Mouse (Mus musculus) stomach, embryonic 14.5 days (tissue): Measurements from ENCODE around the gene Acsl3. TPM values are rescaled to one million over a fixed set of nuclear protein-coding genes. Genes with fewer than 3 reads are reported as not detected.

ENCODE experiments used
- ATAC-seq: fragments of 200-750 bp; cut with Nextera tagmentation; 2 replicates; pipeline ENCODE4 v1.8.0; 2017; ENCODE audit warnings: low read depth, moderate TSS enrichment; ENCODE audit not compliant: insufficient number of reproducible peaks, insufficient read depth, low FRiP score
- H3K27ac ChIP-seq: fragments of 300-500 bp; sonication (generic); 2 replicates; pipeline ENCODE4 v1.5.1; 2014; ENCODE audit warnings: mild to moderate bottlenecking, low read length, moderate library complexity, mixed read lengths
- H3K27me3 ChIP-seq: fragments of 300-500 bp; sonication (generic); 2 replicates; pipeline ENCODE4 v1.6.1; 2014; ENCODE audit warnings: low read length, control low read depth, mixed read lengths; ENCODE audit not compliant: control insufficient read depth, insufficient read depth
- H3K36me3 ChIP-seq: fragments of 300-500 bp; sonication (generic); 2 replicates; pipeline ENCODE4 v1.6.1; 2014; ENCODE audit warnings: mild to moderate bottlenecking, control low read depth, low read length, moderate library complexity, mixed read lengths; ENCODE audit not compliant: control insufficient read depth, insufficient read depth
- H3K4me1 ChIP-seq: fragments of 300-500 bp; sonication (generic); 2 replicates; pipeline ENCODE4 v1.6.1; 2014; ENCODE audit warnings: low read length, control low read depth, mixed read lengths; ENCODE audit not compliant: control insufficient read depth, insufficient read depth
- H3K4me2 ChIP-seq: fragments of 300-500 bp; sonication (generic); replicated peaks from 2 replicates; pipeline ENCODE4 v1.6.1; 2014; ENCODE audit warnings: low read depth, low read length, control low read depth
- H3K4me3 ChIP-seq: fragments of 300-500 bp; sonication (generic); 2 replicates; pipeline ENCODE4 v1.5.1; 2014; ENCODE audit warnings: low read depth, low read length, control low read depth
- H3K9ac ChIP-seq: fragments of 300-500 bp; sonication (generic); replicated peaks from 2 replicates; pipeline ENCODE4 v1.6.1; 2014; ENCODE audit warnings: low read depth, mild to moderate bottlenecking, control low read depth, low read length, moderate library complexity, mixed read lengths
- H3K9me3 ChIP-seq: fragments of 300-500 bp; sonication (generic); 2 replicates; pipeline ENCODE4 v1.6.1; 2016; ENCODE audit warnings: low read depth, low read length, control low read depth; ENCODE audit not compliant: control insufficient read depth
- WGBS: fragments of 180-500 bp; shearing (Covaris S2); extraction: QIAGEN DNeasy Blood & Tissue Kit; methylation state at CpG from one replicate; pipeline ENCODE4 v1.1.7; 2014; 5-methylcytosine and 5-hydroxymethylcytosine counted together
- polyA plus RNA-seq: library from polyadenylated mRNA; unstranded; fragments of >200 nt; fragmentation: Nextera tagmentation; extraction: Ambion mirVana; gene quantifications from 2 replicates; pipeline ENCODE4 v1.2.1, GENCODE M21; 2014

Acsl3 gene
- polyA plus RNA-seq, result 80.6 and 85.9 TPM in 2 replicates

DNA sequence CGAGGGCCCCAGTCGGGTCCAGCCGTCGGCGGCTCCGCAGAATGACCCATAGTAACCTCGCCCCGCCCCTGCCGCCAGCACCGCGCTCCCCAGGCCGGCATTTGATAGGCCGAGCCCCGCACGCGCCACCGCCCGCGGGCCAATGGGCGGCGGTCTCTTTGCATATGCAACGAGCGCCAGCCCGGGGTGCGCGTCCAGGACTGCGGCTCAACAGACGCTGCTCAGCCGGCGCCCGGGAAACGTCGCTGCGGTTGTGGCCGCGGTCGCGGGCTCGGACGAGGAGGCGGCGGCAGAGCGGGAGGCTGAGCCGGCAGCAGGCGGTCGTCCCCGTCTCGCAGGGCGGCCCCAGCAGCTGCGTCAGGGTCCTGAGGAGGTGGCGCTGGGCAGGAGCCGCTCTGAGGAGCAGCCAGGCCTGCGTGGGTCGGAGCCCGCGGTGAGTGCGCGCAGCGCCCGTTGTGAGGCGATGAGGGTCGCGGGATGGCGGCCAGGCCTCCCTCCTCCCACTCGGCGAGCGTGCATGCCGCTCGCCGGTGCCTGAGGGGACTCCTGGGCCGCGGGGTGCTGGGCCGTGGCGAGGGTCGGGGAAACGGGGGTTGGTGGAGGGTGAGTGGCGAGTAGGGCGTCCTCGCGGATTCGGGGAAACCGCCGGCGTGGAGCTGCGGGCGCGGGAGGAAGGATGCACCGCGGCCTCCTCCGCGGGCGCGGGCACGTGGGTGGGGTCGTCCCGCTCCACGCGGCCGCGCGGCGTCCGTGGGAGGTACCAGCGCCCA lies at the start of gene Acsl3, which contains the start of gene Utp14b:
TSS of gene Acsl3 (plus strand) at position 155 of the 770 bp plus-strand sequence.
TSS of gene Utp14b (plus strand) at position 368 of the 770 bp plus-strand sequence.
- Histone ChIP-seq H3K4me1 (peaks cover 20% of the 10 kb centered on the region), H3K36me3 (no peaks in the 10 kb centered on the region), H3K9me3 (no peaks in the 10 kb centered on the region), H3K27ac (peak within 1 kb of the TSS; percentile 92), H3K9ac (peak within 1 kb of the TSS; percentile 92), H3K4me2 (peak within 1 kb of the TSS; percentile 57), H3K27me3 (no peaks in the 10 kb centered on the region), H3K4me3 (peak within 1 kb of the TSS; percentile 96)
- WGBS, result under 1% methylated on average over 84 of the region's 104 CpGs
- peak; percentile 98 for ATAC-seq

DNA sequence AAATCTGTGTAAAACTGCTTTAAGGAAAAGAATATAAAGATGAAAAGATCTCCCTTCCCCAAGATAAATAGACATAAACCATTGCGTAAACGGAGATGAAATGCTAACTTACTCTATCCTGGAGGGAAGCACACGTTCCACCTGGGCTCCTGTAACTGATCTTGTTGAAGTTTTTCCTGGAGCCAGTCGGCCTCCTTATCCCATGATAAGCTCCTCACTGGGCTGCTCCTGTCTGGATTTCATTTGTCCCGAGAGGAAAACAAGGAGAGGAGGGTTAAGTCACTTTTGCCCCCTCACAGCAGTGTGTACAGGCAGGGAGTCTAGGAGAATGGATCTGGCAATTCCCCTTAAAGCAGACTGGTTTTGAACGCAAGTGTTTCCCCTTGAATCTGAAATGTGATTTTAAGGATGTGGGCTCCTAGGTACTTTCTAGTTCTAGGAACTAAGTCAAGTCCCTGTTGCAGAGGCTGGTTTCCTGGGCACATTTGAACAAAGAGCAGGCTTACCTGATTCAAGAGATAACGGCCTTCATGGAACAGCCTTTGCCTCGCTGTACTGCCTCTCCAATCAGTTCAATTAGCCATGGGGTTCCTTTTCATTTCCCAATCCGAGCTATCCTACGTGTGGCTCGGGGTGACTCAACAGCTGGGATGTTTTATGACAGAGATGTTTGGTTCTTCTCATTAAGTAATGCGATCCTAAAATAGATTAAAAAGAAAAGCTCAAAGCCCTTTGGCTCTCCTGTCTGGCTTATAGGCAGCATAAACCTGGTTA lies 48.3 kb upstream of the Acsl3 start:
- Histone ChIP-seq H3K9me3 (no peaks in the 10 kb centered on the region), H3K36me3 (no peaks in the 10 kb centered on the region), H3K4me1 (peaks cover 5% of the 10 kb centered on the region; the same call in 1 of the 2 replicates), H3K27ac (no peak overlapping the region), H3K4me3 (no peak overlapping the region), H3K4me2 (no peak overlapping the region), H3K9ac (no peak overlapping the region), H3K27me3 (no peaks in the 10 kb centered on the region)
- ATAC-seq, result no peak
- 21% methylated on average over 12 of the region's 12 CpGs for WGBS

DNA sequence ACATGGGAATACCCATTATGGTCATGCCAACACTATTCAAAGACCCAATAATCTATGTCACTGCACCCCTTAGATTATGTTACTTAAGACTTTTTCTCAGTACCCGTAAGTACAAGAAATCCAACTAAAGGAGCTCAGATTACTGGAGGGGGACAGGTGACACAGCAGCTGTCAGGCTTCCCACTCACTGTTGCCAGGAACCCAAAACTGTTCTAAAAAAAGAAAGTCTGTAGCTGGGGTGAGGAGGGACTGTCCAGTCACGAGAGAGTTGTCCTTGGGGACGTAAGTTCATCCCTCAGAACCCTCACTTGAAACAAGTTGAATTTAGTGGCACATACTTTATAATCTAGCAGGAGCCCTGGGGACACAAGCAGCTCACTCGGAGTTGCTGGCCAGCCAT lies 46.6 kb upstream of the Acsl3 start:
- WGBS, result 71% methylated on average over 4 of the region's 4 CpGs

DNA sequence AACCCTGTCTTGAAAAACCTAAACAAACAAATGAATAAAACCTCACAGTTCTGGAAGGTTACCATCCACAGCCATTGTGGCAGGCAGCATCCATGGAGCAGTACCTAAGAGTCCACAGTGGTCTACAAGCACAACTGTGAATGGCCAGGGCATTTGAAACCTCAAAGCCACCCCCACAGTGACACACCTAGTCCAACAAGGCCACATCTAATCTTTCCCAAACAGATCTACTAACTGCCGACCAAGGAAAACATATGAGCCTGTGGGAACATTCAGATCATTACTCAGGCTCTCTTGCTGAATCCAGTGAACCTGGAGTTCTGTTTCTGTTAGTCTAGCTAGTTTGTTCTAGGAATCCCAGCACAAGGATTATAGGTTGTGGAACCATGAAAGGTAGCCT lies 44.7 kb upstream of the Acsl3 start:
- WGBS, result 50% methylated on average over 1 of the region's 1 CpGs
- Histone ChIP-seq H3K4me1 (peaks cover 5% of the 10 kb centered on the region; the same call in 1 of the 2 replicates), H3K4me3 (no peak overlapping the region), H3K27me3 (no peaks in the 10 kb centered on the region), H3K9ac (no peak overlapping the region), H3K36me3 (no peaks in the 10 kb centered on the region), H3K9me3 (no peaks in the 10 kb centered on the region), H3K4me2 (no peak overlapping the region), H3K27ac (no peak overlapping the region)
- ATAC-seq, result no peak

More for the DNA sequence above, 46.6 kb upstream of the Acsl3 start:
- Histone ChIP-seq H3K36me3 (no peaks in the 10 kb centered on the region), H3K9me3 (no peaks in the 10 kb centered on the region), H3K4me3 (no peak overlapping the region), H3K9ac (no peak overlapping the region), H3K4me1 (peaks cover 5% of the 10 kb centered on the region; the same call in 1 of the 2 replicates), H3K27me3 (no peaks in the 10 kb centered on the region), H3K4me2 (no peak overlapping the region), H3K27ac (no peak overlapping the region)
- ATAC-seq, result no peak

DNA sequence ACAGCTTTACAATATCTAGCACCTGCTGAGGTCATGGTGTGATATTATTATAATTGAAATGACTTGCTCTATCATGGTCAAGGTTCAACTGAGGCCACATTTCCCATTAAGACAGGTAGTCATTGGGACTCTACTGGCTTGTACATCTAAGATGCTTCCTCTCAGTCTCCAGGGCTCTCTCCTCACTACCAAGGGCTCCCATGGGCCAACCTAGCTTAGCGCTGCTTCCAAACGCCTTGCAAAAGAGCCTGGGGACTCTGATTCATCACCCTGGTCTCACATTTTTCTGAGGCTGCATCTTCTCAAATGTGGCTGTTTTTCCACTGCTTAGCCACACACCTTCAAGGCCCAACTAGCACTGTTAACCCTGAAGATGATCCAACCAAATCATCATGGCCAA lies 33.3 kb upstream of the Acsl3 start:
- H3K27ac ChIP-seq, result no peak overlapping the region
- no peak overlapping the region for H3K4me3 ChIP-seq
- ATAC-seq, result no peak
- H3K4me1 ChIP-seq, result no peaks in the 10 kb centered on the region
- no peaks in the 10 kb centered on the region for H3K36me3 ChIP-seq
- H3K27me3 ChIP-seq, result no peaks in the 10 kb centered on the region
- H3K9ac ChIP-seq, result no peak overlapping the region
- no peak overlapping the region for H3K4me2 ChIP-seq
- no peaks in the 10 kb centered on the region for H3K9me3 ChIP-seq
- WGBS, result 87% methylated on average over 2 of the region's 2 CpGs

DNA sequence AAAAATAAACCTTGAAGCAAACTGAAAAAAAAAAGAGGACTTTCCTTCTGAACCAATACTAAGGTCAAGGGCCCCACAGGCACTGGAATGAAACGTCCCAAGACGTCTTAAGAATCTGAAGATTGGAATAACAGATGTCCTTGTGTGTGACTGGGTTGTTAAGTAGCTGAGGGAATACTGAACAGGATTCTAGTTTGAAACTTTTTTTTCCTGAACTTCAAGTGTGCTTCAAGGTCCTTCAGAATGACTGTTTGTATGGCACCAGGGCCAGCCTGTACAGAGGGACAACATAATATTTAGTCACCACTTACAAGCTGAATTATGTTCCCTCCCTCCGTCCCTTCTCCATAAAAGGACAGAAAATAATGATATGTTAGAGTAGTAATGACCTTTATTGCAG lies 23.1 kb upstream of the Acsl3 start:
- ATAC-seq, result no peak
- H3K4me3 ChIP-seq, result no peak overlapping the region
- H3K27me3 ChIP-seq, result no peaks in the 10 kb centered on the region
- no peaks in the 10 kb centered on the region for H3K4me1 ChIP-seq
- no peak overlapping the region for H3K27ac ChIP-seq
- H3K9ac ChIP-seq, result no peak overlapping the region
- no peaks in the 10 kb centered on the region for H3K36me3 ChIP-seq
- WGBS, result 80% methylated on average over 3 of the region's 3 CpGs
- no peak overlapping the region for H3K4me2 ChIP-seq
- H3K9me3 ChIP-seq, result no peaks in the 10 kb centered on the region

DNA sequence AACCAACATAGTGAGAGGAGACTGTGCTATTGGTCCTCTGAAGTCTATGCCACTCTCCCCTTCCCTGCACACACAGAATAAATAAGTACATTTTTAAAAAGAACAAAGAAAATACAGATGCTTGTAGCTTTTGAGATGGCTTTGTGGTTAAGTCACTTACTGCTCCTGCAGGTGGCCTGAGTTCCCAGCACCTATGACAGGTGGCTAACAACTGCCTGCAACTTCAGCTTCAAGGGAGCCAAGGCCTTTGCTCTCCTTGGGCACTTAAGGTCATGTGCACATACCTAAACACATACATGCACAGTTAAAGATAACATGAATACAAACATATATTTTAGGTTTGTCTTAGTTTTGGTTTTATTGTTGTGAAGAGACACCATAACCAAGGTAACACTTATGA lies 16.8 kb upstream of the Acsl3 start:
- no peaks in the 10 kb centered on the region for H3K9me3 ChIP-seq
- no peak overlapping the region for H3K4me3 ChIP-seq
- no peaks in the 10 kb centered on the region for H3K27me3 ChIP-seq
- H3K4me2 ChIP-seq, result no peak overlapping the region
- no peak overlapping the region for H3K27ac ChIP-seq
- no peaks in the 10 kb centered on the region for H3K36me3 ChIP-seq
- ATAC-seq, result no peak
- no peaks in the 10 kb centered on the region for H3K4me1 ChIP-seq
- H3K9ac ChIP-seq, result no peak overlapping the region

DNA sequence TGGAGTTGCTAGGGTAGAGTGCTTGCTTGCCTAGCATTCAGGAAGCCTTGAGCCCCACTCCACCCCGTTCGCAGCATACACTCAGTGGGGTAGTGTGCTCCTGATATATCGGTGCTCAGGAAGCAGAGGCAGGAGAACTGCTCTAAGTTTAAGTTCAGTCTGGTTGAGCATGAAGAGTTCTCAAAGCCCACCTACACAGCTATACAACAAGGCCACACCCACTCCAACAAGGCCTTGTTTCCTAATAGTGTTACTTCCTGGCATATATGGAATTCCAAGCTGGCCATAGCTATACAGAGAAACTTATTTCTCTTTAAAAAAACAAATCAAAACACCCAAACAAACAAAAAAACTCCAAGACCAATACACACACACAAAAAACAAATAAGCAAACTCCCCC lies 15.8 kb upstream of the Acsl3 start:
- no peak overlapping the region for H3K9ac ChIP-seq
- no peak for ATAC-seq
- H3K4me1 ChIP-seq, result no peaks in the 10 kb centered on the region
- no peaks in the 10 kb centered on the region for H3K9me3 ChIP-seq
- no peak overlapping the region for H3K4me2 ChIP-seq
- no peaks in the 10 kb centered on the region for H3K36me3 ChIP-seq
- H3K4me3 ChIP-seq, result no peak overlapping the region
- no peaks in the 10 kb centered on the region for H3K27me3 ChIP-seq
- no peak overlapping the region for H3K27ac ChIP-seq
- WGBS, result 95% methylated on average over 3 of the region's 3 CpGs
